Mouse (Mus musculus) ovary, postnatal 10 days (tissue): ENCODE data around the gene Pold3.
A peak's percentile ranks its signal among the peaks of the same experiment; 100 is the strongest.

Source experiments
- DNase-seq: peaks from one replicate; pipeline ENCODE4 v3.0.0; 2022; ENCODE audit warnings: low spot score

The Pold3 gene

DNA sequence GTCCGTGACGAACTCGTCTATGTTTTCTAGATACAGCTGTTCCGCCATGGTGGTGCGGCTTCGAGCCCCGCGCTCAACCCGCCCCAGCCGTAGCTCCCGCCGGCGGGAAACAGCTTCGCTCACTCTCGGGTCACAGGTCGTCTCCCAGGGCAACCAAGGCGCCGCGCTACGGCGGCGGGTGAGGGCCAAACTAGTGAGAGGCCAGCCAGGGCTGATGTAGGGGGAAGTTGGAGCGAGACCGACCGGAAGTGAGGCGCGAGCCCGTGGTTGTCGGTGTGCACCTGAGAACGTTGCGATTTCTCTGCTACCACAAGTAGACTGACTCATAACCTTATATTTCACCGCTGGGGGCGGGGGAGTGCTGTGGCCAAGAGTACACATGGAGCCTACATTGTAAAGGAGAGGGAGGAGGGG lies at the start of gene Pold3:
Gene Pold3 (minus strand): TSS at position 190 of the 414 bp plus-strand sequence.
- peak; percentile 100 for DNase-seq

DNA sequence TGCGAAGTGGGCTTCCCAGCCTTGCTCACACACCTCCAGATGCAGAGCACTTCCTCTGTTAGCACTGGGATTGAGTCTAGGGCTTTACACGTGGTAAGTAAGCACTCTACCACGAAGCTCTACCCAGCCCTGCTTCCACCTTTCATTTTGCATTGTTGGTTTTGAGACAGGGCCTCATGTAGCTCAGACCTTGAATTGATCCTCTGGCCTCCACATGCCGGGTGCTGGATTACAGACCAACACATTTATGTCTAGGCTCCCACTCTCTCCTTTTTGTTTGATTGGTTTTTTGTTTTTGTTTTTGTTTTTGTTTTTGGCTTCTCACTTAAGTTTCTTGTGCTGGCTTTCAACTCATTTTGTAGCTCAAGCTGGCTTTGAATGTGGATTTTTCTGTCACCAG lies 49.4 kb upstream of the Pold3 start:
- no peak for DNase-seq

GRCm38 (mm10) chr7:100168654-100169053 lies 47.3 kb upstream of the Pold3 start:
- no peak for DNase-seq

DNA sequence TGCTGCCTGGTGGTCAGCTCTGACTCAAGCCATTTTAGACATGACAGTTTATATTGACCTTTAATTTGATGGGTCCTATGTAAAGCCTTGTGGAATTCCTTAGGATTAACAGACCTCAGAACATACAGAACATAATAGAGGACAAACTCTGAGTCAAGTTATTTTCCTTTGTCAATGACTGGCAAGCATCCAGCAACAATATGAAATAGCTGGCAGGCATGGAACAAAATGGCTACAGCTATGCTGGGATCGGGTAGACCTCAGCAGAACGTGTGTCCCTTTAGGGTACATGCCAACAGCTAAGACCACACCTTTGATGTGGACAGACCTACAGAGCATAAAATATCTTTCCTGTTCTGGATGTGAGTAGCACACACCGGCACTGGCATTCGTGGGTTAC lies 42.1 kb upstream of the Pold3 start:
- DNase-seq: no peak

GRCm38 (mm10) chr7:100160006-100160405 lies 38.6 kb upstream of the Pold3 start:
- no peak for DNase-seq

- peak; percentile 81 for DNase-seq
These were observed 37.9 kb upstream of the Pold3 start, which contains the start of gene Lipt2 for GRCm38 (mm10) chr7:100159105-100159841. Lipt2 (plus strand) TSS chr7:100159277.

- DNase-seq: no peak
These were observed 36.3 kb upstream of the Pold3 start for GRCm38 (mm10) chr7:100157669-100158068.

DNA sequence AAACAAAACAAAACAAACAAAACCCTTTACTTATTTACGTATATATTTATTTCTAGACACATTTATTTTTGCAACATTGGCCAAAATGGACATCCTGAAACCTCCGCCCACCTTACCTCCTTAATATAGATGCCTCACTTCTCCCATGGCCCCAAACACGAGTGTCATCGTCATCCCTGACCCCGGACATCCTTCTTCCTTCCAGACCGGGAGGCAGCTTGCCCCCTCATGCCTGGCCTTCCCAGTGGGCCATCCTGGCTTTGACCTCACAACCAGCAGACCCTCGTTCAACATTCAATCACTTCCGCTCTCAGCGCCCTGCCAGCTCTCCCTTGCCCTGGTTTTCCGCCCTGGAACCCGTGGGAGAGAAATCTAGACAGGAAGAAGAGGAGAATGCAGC lies 29.3 kb upstream of the Pold3 start:
- DNase-seq: no peak

DNA sequence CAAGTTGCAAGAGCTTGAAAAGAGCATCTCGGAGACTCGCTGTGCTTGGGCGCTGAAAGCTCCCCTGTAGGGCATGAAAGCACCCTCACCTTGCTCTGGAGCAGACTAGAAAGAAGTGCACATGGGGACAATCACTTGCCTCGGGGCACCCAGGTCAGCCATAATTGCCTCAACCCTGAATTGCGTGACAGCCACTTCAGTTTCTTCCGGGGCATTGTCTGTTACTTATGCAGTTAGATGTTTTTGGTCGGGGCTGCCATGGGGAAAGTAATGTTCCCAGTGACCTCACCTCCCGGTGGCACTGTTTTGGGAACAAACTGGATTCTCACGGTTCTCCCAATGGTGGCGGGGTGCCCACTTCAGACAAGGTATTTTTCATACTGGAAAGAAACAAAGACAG lies 28.7 kb upstream of the Pold3 start:
- no peak for DNase-seq

DNA sequence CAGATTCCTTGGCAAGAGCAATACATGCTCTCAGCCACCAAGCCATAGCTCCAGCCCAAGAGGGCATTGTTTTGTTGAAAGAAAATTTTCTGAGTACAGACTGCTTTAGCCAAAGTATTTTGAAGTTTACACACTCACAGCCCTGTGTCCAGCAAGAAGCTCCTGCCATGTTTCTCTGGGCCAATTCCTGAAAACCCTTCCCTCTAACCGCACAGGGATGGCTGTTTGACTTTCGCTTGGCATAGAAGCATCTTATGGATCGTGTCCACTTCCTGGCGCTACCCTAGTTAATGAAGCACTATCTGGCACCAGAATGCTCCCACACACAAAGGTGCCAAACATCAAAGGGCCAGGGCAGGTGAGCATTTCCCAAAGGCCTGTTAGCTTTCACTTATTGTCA lies 27.2 kb upstream of the Pold3 start:
- no peak for DNase-seq

GRCm38 (mm10) chr7:100140591-100140990 lies 19.2 kb upstream of the Pold3 start:
- DNase-seq: no peak

DNA sequence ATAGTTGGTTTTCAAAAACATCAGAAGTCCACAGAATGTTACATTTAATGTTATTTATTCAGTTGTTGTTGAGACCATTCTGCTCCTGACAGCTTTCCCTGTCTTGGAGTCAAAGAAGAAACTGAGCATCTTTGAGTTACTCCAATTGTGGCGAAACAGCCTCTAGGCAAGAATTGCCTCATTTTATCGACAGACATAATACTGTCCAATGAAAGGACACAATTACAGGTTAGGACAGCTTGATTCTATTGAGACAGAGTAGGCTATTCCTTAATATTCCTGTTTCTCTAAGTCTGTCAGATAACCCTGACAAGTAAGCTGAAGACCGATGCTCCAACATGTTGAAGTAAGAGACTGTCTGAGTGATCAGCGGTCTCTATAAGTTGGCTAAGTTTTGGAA lies 16.7 kb upstream of the Pold3 start:
- DNase-seq: no peak

GRCm38 (mm10) chr7:100137038-100137437 lies 15.7 kb upstream of the Pold3 start:
- DNase-seq: no peak

DNA sequence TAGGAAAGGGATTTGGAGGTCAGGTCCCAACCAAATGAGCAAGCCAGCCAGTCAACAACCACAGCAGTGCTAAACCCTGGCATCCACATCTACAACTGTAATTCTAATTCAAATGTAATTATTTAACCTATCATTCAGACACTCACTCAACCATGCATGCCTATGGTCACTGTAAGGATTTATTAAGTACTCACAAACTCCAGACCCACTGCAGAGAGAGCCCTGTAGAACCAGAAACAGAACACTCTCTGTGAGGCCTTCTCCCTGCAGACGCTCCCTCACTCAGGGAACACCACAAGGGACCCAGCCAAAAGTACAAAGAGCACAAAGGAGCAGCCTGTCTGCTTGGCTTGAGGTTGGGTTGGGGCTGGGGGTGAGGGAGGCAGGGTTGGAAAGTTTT lies 11.0 kb upstream of the Pold3 start:
- DNase-seq: no peak

GRCm38 (mm10) chr7:100130592-100130991 lies 9.2 kb upstream of the Pold3 start:
- DNase-seq: no peak

DNA sequence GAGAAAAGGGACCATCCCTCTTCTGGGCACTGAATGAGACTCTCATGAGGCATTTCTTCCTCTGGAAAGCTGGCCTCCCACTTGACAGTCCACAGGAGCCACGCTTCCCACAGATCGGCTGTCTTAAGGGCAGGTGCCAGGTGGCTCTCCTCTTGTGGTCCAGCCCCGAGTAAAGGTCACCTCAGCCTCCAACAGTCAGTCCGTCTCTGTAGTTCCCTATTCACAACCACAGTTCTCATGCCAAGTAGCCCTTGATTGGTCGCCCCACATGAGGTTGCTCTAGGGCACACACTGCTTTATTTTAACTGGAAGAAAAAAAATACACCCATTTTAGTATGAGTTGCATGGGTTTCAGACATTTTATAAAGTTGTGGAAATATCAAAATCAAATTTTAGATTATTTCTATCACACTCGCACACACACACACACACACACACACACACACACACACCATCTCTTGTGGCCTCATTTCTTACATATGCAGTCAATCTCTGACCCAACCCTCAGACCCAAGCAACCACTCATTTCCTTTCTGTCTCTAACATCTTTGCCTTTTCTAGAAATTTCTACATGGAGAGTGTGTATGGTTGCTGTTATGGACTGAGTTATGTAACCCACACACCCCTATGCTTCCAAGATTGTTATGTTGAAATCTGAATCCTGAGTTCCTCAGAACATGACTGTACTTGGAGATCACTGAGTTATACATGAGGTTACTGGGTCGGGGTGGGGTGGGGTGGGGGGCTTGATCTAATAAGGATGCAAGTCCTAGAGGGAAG lies 7.1 kb upstream of the Pold3 start:
- DNase-seq: no peak

- DNase-seq: no peak
These were observed 5.1 kb upstream of the Pold3 start for GRCm38 (mm10) chr7:100126514-100126913.

- DNase-seq: no peak
These were observed 3.8 kb upstream of the Pold3 start for GRCm38 (mm10) chr7:100125166-100125565.

GRCm38 (mm10) chr7:100124211-100124610 lies 2.8 kb upstream of the Pold3 start:
- DNase-seq: no peak

GRCm38 (mm10) chr7:100123486-100123885 lies 2.1 kb upstream of the Pold3 start:
- no peak for DNase-seq

GRCm38 (mm10) chr7:100120791-100121261 lies 539 bp downstream of the Pold3 start:
- DNase-seq: no peak

GRCm38 (mm10) chr7:100114279-100114678 lies 7.1 kb downstream of the Pold3 start:
- DNase-seq: no peak

DNA sequence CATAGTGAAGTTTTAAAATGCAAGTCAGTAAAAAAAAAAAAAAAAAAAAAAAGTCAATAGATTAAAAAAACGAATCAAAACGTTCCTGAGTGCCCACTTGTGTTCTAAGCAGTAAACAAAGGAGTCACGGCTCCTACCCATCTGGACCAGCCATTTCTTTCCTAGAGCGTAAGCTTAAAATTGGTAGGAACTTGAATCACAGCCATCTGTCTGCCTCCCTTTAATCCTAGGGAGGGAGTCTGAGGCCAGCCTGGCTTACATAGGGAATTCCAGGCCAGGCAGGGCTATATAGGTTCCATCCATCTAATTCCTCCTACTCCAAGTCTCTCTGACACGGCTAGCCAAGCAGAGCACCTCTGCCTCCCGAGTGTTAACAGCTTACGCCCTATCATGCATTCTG lies 7.5 kb downstream of the Pold3 start:
- DNase-seq: no peak
